Mouse (Mus musculus): ENCODE measurements around the gene Kdm2b. TPM values are rescaled to one million over a fixed set of nuclear protein-coding genes. Genes with fewer than 3 reads are reported as not detected.

The Kdm2b gene
- 30.3 and 36.7 TPM in 2 replicates for polyA plus RNA-seq (2012; rRNA removed)

- no peak for DNase-seq (ENCODE audit: low read depth in 1 of 2, low spot score in 2 of 2)
- H3K4me3 ChIP-seq (ENCODE audit: extremely low read depth, insufficient read depth, insufficient read length) = peak within 1 kb of the TSS; percentile 66
- H3K27ac ChIP-seq (ENCODE audit: insufficient read depth, low read length) = peak within 1 kb of the TSS; percentile 86
- H3K4me1 ChIP-seq (ENCODE audit: control insufficient read depth, insufficient read depth, insufficient read length) = peaks cover 9% of the 10 kb centered on the region; the same call in 1 of the 2 replicates
- H3K36me3 ChIP-seq (ENCODE audit: control insufficient read depth, insufficient read depth, low read length) = no peaks in the 10 kb centered on the region
- no peaks in the 10 kb centered on the region for H3K27me3 ChIP-seq (ENCODE audit: control insufficient read depth, insufficient read depth, low read length)
- WGBS = 11% methylated on average over 15 of the region's 15 CpGs
- TF ChIP-seq CTCF (IDR thresholded peaks at IDR 0.05; ENCODE audit: extremely low read depth, insufficient read depth, insufficient read length, insufficient replicate concordance) (no peak), POLR2A (IDR thresholded peaks at IDR 0.05; ENCODE audit: low read depth, low read length) (no peak)
These were observed at the start of gene Kdm2b for GRCm38 (mm10) chr5:122989551-122990330. Gene Kdm2b, minus strand, starts transcription at chr5:122989823.

DNA sequence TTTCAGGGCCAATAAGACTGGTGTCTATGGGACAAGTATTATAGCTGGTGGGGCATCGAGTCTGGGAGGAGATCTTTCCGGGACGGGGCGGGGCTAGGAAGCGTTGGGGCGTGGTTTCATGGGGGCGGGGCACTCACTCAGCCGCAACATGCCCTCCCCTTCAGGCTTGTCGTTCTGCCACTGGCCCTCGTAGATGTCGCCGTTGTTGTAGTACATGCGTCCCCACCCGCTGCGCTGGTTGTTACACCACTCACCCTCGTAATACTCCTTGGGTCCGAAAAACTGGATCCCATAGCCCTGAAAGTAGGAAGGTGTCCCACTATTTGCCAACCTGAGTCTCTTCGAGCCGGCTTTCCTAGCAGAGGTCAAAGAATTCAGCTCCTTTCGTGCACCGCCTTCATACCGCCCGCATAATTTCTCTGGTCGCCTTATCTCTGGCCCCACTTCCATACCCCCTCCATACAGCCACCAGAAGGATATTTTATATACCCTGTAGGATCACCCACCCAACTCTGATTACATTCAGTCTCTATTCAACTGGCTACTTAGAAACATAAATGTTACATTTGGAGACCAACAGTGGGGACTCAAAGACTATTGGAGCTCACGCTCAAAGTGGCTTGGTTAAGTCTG, 49.6 kb upstream of the Kdm2b start:
- peak; percentile 60 to 86 for DNase-seq (ENCODE audit: low read depth in 1 of 2, low spot score in 2 of 2)
- H3K36me3 ChIP-seq (ENCODE audit: control insufficient read depth, insufficient read depth, low read length) = no peaks in the 10 kb centered on the region
- H3K4me1 ChIP-seq (ENCODE audit: control insufficient read depth, insufficient read depth, insufficient read length) = peaks cover 14% of the 10 kb centered on the region
- H3K27me3 ChIP-seq (ENCODE audit: control insufficient read depth, insufficient read depth, low read length) = no peaks in the 10 kb centered on the region
- WGBS = 4% methylated on average over 25 of the region's 25 CpGs
- peak overlapping the region; percentile 50 for H3K4me3 ChIP-seq (ENCODE audit: extremely low read depth, insufficient read depth, insufficient read length)
- peak overlapping the region; percentile 19 for H3K27ac ChIP-seq (ENCODE audit: insufficient read depth, low read length)
- TF ChIP-seq POLR2A (IDR thresholded peaks at IDR 0.05; ENCODE audit: low read depth, low read length) = peak; percentile 48
- no peak for TF ChIP-seq CTCF (IDR thresholded peaks at IDR 0.05; ENCODE audit: extremely low read depth, insufficient read depth, insufficient read length, insufficient replicate concordance)

GRCm38 (mm10) chr5:123038115-123038514, 48.5 kb upstream of the Kdm2b start:
- Histone ChIP-seq H3K4me1 (ENCODE audit: control insufficient read depth, insufficient read depth, insufficient read length) (peaks cover 14% of the 10 kb centered on the region), H3K36me3 (ENCODE audit: control insufficient read depth, insufficient read depth, low read length) (no peaks in the 10 kb centered on the region), H3K27me3 (ENCODE audit: control insufficient read depth, insufficient read depth, low read length) (no peaks in the 10 kb centered on the region), H3K4me3 (ENCODE audit: extremely low read depth, insufficient read depth, insufficient read length) (no peak overlapping the region), H3K27ac (ENCODE audit: insufficient read depth, low read length) (no peak overlapping the region)
- WGBS = 16% methylated on average over 5 of the region's 5 CpGs
- no peak for TF ChIP-seq POLR2A (IDR thresholded peaks at IDR 0.05; ENCODE audit: low read depth, low read length)
- no peak for TF ChIP-seq CTCF (IDR thresholded peaks at IDR 0.05; ENCODE audit: extremely low read depth, insufficient read depth, insufficient read length, insufficient replicate concordance)
- no peak for DNase-seq (ENCODE audit: low read depth in 1 of 2, low spot score in 2 of 2)

DNA sequence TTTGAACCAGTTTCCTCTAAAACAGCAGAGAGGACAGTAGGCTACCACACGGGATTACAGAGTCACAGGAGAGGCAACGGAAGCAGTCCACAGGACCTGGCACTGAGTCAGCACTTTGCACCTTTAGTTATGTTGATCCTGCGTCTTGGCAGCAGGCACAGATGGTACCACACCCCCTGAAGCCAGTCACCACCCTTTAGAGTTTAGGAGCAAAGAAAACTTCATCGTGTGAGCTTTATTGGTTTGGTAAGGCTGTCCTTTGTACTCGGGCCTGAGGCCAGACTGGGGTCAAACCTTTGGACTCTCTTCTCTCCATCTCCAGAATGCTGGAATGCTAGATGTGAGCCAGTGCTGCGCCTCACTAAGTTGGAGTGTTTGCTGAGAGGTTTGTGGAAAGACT, 45.9 kb upstream of the Kdm2b start:
- Histone ChIP-seq H3K27me3 (ENCODE audit: control insufficient read depth, insufficient read depth, low read length) (no peaks in the 10 kb centered on the region), H3K4me3 (ENCODE audit: extremely low read depth, insufficient read depth, insufficient read length) (no peak overlapping the region), H3K4me1 (ENCODE audit: control insufficient read depth, insufficient read depth, insufficient read length) (peaks cover 9% of the 10 kb centered on the region), H3K36me3 (ENCODE audit: control insufficient read depth, insufficient read depth, low read length) (peaks cover 2% of the 10 kb centered on the region; the same call in 1 of the 2 replicates), H3K27ac (ENCODE audit: insufficient read depth, low read length) (no peak overlapping the region)
- DNase-seq (ENCODE audit: low read depth in 1 of 2, low spot score in 2 of 2) = no peak
- 35% methylated on average over 6 of the region's 6 CpGs for WGBS
- TF ChIP-seq POLR2A (IDR thresholded peaks at IDR 0.05; ENCODE audit: low read depth, low read length) = no peak
- no peak for TF ChIP-seq CTCF (IDR thresholded peaks at IDR 0.05; ENCODE audit: extremely low read depth, insufficient read depth, insufficient read length, insufficient replicate concordance)

DNA sequence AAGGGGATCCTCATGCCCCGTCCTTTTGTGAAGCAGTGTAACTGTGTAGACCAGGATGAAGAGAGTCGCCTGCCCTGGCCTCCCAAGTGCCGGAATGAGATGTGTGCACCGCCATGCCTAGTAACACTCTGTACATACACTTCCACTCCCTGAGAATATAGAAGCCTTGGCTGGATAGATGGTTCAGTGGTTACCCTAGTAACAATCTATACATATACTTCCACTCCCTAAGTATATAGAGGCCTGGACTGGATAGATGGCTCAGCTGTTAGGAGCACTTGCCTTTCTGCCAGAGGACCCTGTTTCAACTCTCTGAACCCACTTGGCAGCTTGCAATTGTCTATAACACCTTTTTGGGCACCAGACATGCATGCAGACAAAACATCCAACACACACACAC, 45.5 kb upstream of the Kdm2b start:
- peaks cover 3% of the 10 kb centered on the region; the same call in 1 of the 2 replicates for H3K36me3 ChIP-seq (ENCODE audit: control insufficient read depth, insufficient read depth, low read length)
- peaks cover 7% of the 10 kb centered on the region; the same call in 1 of the 2 replicates for H3K4me1 ChIP-seq (ENCODE audit: control insufficient read depth, insufficient read depth, insufficient read length)
- H3K27ac ChIP-seq (ENCODE audit: insufficient read depth, low read length) = no peak overlapping the region
- DNase-seq (ENCODE audit: low read depth in 1 of 2, low spot score in 2 of 2) = no peak
- no peaks in the 10 kb centered on the region for H3K27me3 ChIP-seq (ENCODE audit: control insufficient read depth, insufficient read depth, low read length)
- H3K4me3 ChIP-seq (ENCODE audit: extremely low read depth, insufficient read depth, insufficient read length) = no peak overlapping the region
- 92% methylated on average over 4 of the region's 4 CpGs for WGBS
- no peak for TF ChIP-seq CTCF (IDR thresholded peaks at IDR 0.05; ENCODE audit: extremely low read depth, insufficient read depth, insufficient read length, insufficient replicate concordance)
- TF ChIP-seq POLR2A (IDR thresholded peaks at IDR 0.05; ENCODE audit: low read depth, low read length) = no peak

- H3K4me3 ChIP-seq (ENCODE audit: extremely low read depth, insufficient read depth, insufficient read length) = no peak overlapping the region
- no peaks in the 10 kb centered on the region for H3K27me3 ChIP-seq (ENCODE audit: control insufficient read depth, insufficient read depth, low read length)
- H3K27ac ChIP-seq (ENCODE audit: insufficient read depth, low read length) = no peak overlapping the region
- peaks cover 9% of the 10 kb centered on the region for H3K36me3 ChIP-seq (ENCODE audit: control insufficient read depth, insufficient read depth, low read length)
- no peak for TF ChIP-seq POLR2A (IDR thresholded peaks at IDR 0.05; ENCODE audit: low read depth, low read length)
- TF ChIP-seq CTCF (IDR thresholded peaks at IDR 0.05; ENCODE audit: extremely low read depth, insufficient read depth, insufficient read length, insufficient replicate concordance) = no peak
- peaks cover 5% of the 10 kb centered on the region; the same call in 1 of the 2 replicates for H3K4me1 ChIP-seq (ENCODE audit: control insufficient read depth, insufficient read depth, insufficient read length)
- DNase-seq (ENCODE audit: low read depth in 1 of 2, low spot score in 2 of 2) = no peak
- WGBS = 83% methylated on average over 7 of the region's 7 CpGs
These were observed 44.1 kb upstream of the Kdm2b start for GRCm38 (mm10) chr5:123033646-123034160.

Measured in spleen, adult 2 months (tissue).